Mouse (Mus musculus) megakaryocyte, embryonic 14.5 days (primary cell): ENCODE results near the gene Cse1l.

Experiments
- FLI1 ChIP-seq: IDR thresholded peaks from 2 replicates; pipeline ENCODE4 v1.6.1; 2012; ENCODE audit warnings: low read length, inconsistent platforms, mixed read lengths
- GATA1 ChIP-seq: IDR thresholded peaks from 3 replicates; pipeline ENCODE4 v1.6.1; 2012; ENCODE audit warnings: mixed read lengths, low read length, inconsistent platforms, borderline replicate concordance

DNA sequence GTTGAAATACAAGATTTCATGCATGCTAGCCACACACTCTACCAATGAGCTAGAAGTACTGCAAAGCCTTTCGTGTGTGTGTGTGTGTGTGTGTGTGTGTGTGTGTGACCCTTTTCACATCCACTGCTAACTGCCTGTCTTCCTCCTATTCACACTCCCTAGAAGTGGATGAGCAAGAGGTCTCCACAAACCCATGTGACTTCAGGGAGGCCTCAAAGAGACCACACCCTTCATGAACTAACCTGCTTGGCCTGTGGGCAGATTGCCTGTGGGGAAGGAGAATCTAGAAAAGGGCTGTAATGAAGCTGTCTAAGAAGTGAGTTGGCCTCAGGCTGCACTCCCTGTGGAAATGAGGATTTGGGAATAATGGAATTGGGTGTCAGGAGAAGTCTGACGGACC is 6.7 kb upstream of the Cse1l start:
- TF ChIP-seq GATA1 (no peak), FLI1 (no peak)
